Mouse (Mus musculus) megakaryocyte, embryonic 14.5 days (primary cell): ENCODE measurements around the gene Palm.

ENCODE experiments used
- FLI1 ChIP-seq: IDR thresholded peaks from 2 replicates; pipeline ENCODE4 v1.6.1; 2012; ENCODE audit warnings: low read length, inconsistent platforms, mixed read lengths
- GATA1 ChIP-seq: IDR thresholded peaks from 3 replicates; pipeline ENCODE4 v1.6.1; 2012; ENCODE audit warnings: mixed read lengths, low read length, inconsistent platforms, borderline replicate concordance

GRCm38 (mm10) chr10:79824413-79824812, 31.0 kb downstream of the Palm start:
- TF ChIP-seq GATA1: peak; percentile 26; the same call in 1 of the 3 replicates
- no peak for TF ChIP-seq FLI1
